Mouse (Mus musculus): ENCODE measurements around the gene Gm5662. TPM values are rescaled to one million over a fixed set of nuclear protein-coding genes. Genes with fewer than 3 reads are reported as not detected.

Gm5662 gene
- polyA plus RNA-seq, 1 experiment from 2014 or later, result not detected

Other genes with a start within 250 kb of the Gm5662 start
- gene Gm2056, start 247.5 kb downstream of the Gm5662 start, polyA plus RNA-seq (2015; fragmentation: Nextera tagmentation; extraction: Ambion mirVana), result not detected in 2 replicates
- gene Gm16368, start 190.8 kb downstream of the Gm5662 start, polyA plus RNA-seq (2015; fragmentation: Nextera tagmentation; extraction: Ambion mirVana), result not detected in 2 replicates
- not detected in 2 replicates for gene Gm10436, start 92.4 kb downstream of the Gm5662 start, polyA plus RNA-seq (2015; fragmentation: Nextera tagmentation; extraction: Ambion mirVana)
- gene Gm8332, start 24.4 kb downstream of the Gm5662 start, polyA plus RNA-seq (2015; fragmentation: Nextera tagmentation; extraction: Ambion mirVana), result not detected in 2 replicates
- gene Gm5039, start 49.5 kb upstream of the Gm5662 start, polyA plus RNA-seq (2015; fragmentation: Nextera tagmentation; extraction: Ambion mirVana), result not detected in 2 replicates
- gene Adck1, start 86.1 kb upstream of the Gm5662 start, polyA plus RNA-seq (2015; fragmentation: Nextera tagmentation; extraction: Ambion mirVana), result 18.4 and 20.9 TPM in 2 replicates

Data from heart, embryonic 15.5 days (tissue).